Mouse (Mus musculus) liver, embryonic 16.5 days (tissue): ENCODE measurements at regions not wholly inside any gene's neighbourhood (a gene's known extent, or its start where the extent isn't known, plus 50 kb on each side); places are given as distances from the start of the nearest gene placed in this dataset.
"Not testable (repeated sequence)": the region's sequence is repeated elsewhere in the genome, so short reads cannot be mapped to it uniquely, and the experiment has no call there.

Experiments
- ATAC-seq: fragments of 200-750 bp; cut with Nextera tagmentation; 2 replicates; pipeline ENCODE4 v1.8.0; 2017; ENCODE audit warnings: low read depth, mild to moderate bottlenecking, moderate number of reproducible peaks, moderate library complexity
- H3K27ac ChIP-seq: fragments of 300-500 bp; sonication (generic); 2 replicates; pipeline ENCODE4 v1.5.1; 2014; ENCODE audit warnings: mild to moderate bottlenecking, low read length
- H3K27me3 ChIP-seq: fragments of 300-500 bp; sonication (generic); 2 replicates; pipeline ENCODE4 v1.6.1; 2014; ENCODE audit warnings: low read depth, low read length, mixed read lengths; ENCODE audit not compliant: control insufficient read depth, insufficient read depth
- H3K36me3 ChIP-seq: fragments of 300-500 bp; sonication (generic); 2 replicates; pipeline ENCODE4 v1.6.1; 2014; ENCODE audit warnings: mild to moderate bottlenecking; ENCODE audit not compliant: control insufficient read depth, insufficient read depth
- H3K4me1 ChIP-seq: fragments of 300-500 bp; sonication (generic); 2 replicates; pipeline ENCODE4 v1.6.1; 2014; ENCODE audit warnings: low read depth, low read length, mixed read lengths; ENCODE audit not compliant: control insufficient read depth
- H3K4me2 ChIP-seq: fragments of 300-500 bp; sonication (generic); 2 replicates; pipeline ENCODE4 v1.6.1; 2014; ENCODE audit warnings: low read depth, low read length, mixed read lengths
- H3K4me3 ChIP-seq: fragments of 300-500 bp; sonication (generic); 2 replicates; pipeline ENCODE4 v1.5.1; 2014; ENCODE audit warnings: low read depth, mild to moderate bottlenecking, low read length
- H3K9ac ChIP-seq: fragments of 300-500 bp; sonication (generic); 2 replicates; pipeline ENCODE4 v1.6.1; 2014; ENCODE audit warnings: low read depth, low read length
- H3K9me3 ChIP-seq: fragments of 300-500 bp; sonication (generic); replicated peaks from 2 replicates; pipeline ENCODE4 v1.6.1; 2016; ENCODE audit warnings: low read length; ENCODE audit not compliant: control insufficient read depth
- WGBS: fragments of 180-500 bp; shearing (Covaris S2); extraction: QIAGEN DNeasy Blood & Tissue Kit; methylation state at CpG from one replicate; pipeline ENCODE4 v1.1.7; 2014; ENCODE audit not compliant: insufficient replicate concordance; 5-methylcytosine and 5-hydroxymethylcytosine counted together

- no peak overlapping the region for H3K9ac ChIP-seq
- no peaks in the 10 kb centered on the region for H3K36me3 ChIP-seq
- ATAC-seq = no peak
- no peak overlapping the region for H3K4me2 ChIP-seq
- no peak overlapping the region for H3K4me3 ChIP-seq
- WGBS = 41% methylated on average over 3 of the region's 3 CpGs
- no peaks in the 10 kb centered on the region for H3K27me3 ChIP-seq
- H3K9me3 ChIP-seq = no peaks in the 10 kb centered on the region
- H3K27ac ChIP-seq = no peak overlapping the region
- H3K4me1 ChIP-seq = no peaks in the 10 kb centered on the region
Observed at GRCm38 (mm10) chr9:31644106-31644505, 179.8 kb upstream of the Tmem45b start.

- no peaks in the 10 kb centered on the region for H3K27me3 ChIP-seq
- no peak overlapping the region for H3K27ac ChIP-seq
- no peak for ATAC-seq
- H3K9ac ChIP-seq = no peak overlapping the region
- no peak overlapping the region for H3K4me3 ChIP-seq
- H3K36me3 ChIP-seq = no peaks in the 10 kb centered on the region
- no peaks in the 10 kb centered on the region for H3K4me1 ChIP-seq
- H3K9me3 ChIP-seq = no peaks in the 10 kb centered on the region
- no peak overlapping the region for H3K4me2 ChIP-seq
- WGBS = 50% methylated on average over 4 of the region's 4 CpGs
Observed at GRCm38 (mm10) chr9:31642169-31642568, 177.9 kb upstream of the Tmem45b start.

GRCm38 (mm10) chr9:31628291-31628690, 164.0 kb upstream of the Tmem45b start:
- 65% methylated on average over 6 of the region's 6 CpGs for WGBS
- H3K36me3 ChIP-seq = no peaks in the 10 kb centered on the region
- ATAC-seq = no peak
- no peak overlapping the region for H3K4me3 ChIP-seq
- no peak overlapping the region for H3K9ac ChIP-seq
- no peak overlapping the region for H3K4me2 ChIP-seq
- H3K27ac ChIP-seq = no peak overlapping the region
- H3K4me1 ChIP-seq = no peaks in the 10 kb centered on the region
- H3K27me3 ChIP-seq = no peaks in the 10 kb centered on the region
- no peaks in the 10 kb centered on the region for H3K9me3 ChIP-seq

GRCm38 (mm10) chr9:31621553-31621952, 157.3 kb upstream of the Tmem45b start:
- not testable (repeated sequence) for H3K4me1 ChIP-seq, H3K27ac ChIP-seq, H3K9me3 ChIP-seq, ATAC-seq, H3K4me3 ChIP-seq, H3K4me2 ChIP-seq, H3K9ac ChIP-seq, H3K36me3 ChIP-seq, H3K27me3 ChIP-seq
- WGBS = 69% methylated on average over 7 of the region's 7 CpGs

- Histone ChIP-seq H3K27ac (no peak overlapping the region), H3K4me2 (no peak overlapping the region), H3K9ac (no peak overlapping the region), H3K4me3 (no peak overlapping the region), H3K4me1 (no peaks in the 10 kb centered on the region), H3K27me3 (no peaks in the 10 kb centered on the region), H3K36me3 (no peaks in the 10 kb centered on the region), H3K9me3 (no peaks in the 10 kb centered on the region)
- 46% methylated on average over 6 of the region's 6 CpGs for WGBS
- ATAC-seq = no peak
Observed at GRCm38 (mm10) chr9:31619344-31619743, 155.1 kb upstream of the Tmem45b start.

- H3K4me3 ChIP-seq = no peak overlapping the region
- ATAC-seq = no peak
- no peak overlapping the region for H3K4me2 ChIP-seq
- H3K4me1 ChIP-seq = no peaks in the 10 kb centered on the region
- H3K9me3 ChIP-seq = no peaks in the 10 kb centered on the region
- WGBS = 53% methylated on average over 13 of the region's 13 CpGs
- no peaks in the 10 kb centered on the region for H3K36me3 ChIP-seq
- no peak overlapping the region for H3K27ac ChIP-seq
- no peak overlapping the region for H3K9ac ChIP-seq
- H3K27me3 ChIP-seq = no peaks in the 10 kb centered on the region
Observed at GRCm38 (mm10) chr9:31614250-31614945, 150.1 kb upstream of the Tmem45b start.

GRCm38 (mm10) chr9:31611036-31611695, 146.9 kb upstream of the Tmem45b start:
- no peak overlapping the region for H3K4me3 ChIP-seq
- ATAC-seq = no peak
- H3K4me1 ChIP-seq = no peaks in the 10 kb centered on the region
- 58% methylated on average over 8 of the region's 8 CpGs for WGBS
- H3K4me2 ChIP-seq = no peak overlapping the region
- H3K9me3 ChIP-seq = no peaks in the 10 kb centered on the region
- H3K27ac ChIP-seq = no peak overlapping the region
- no peaks in the 10 kb centered on the region for H3K27me3 ChIP-seq
- H3K9ac ChIP-seq = no peak overlapping the region
- H3K36me3 ChIP-seq = no peaks in the 10 kb centered on the region

GRCm38 (mm10) chr9:31610631-31611030, 146.4 kb upstream of the Tmem45b start:
- no peak for ATAC-seq

GRCm38 (mm10) chr9:31610212-31610611, 145.9 kb upstream of the Tmem45b start:
- ATAC-seq = no peak
- no peaks in the 10 kb centered on the region for H3K9me3 ChIP-seq

More at GRCm38 (mm10) chr9:31610631-31611030, 146.4 kb upstream of the Tmem45b start:
- Histone ChIP-seq H3K4me3 (no peak overlapping the region), H3K4me2 (no peak overlapping the region), H3K4me1 (no peaks in the 10 kb centered on the region), H3K27ac (no peak overlapping the region), H3K9me3 (no peaks in the 10 kb centered on the region), H3K36me3 (no peaks in the 10 kb centered on the region), H3K27me3 (no peaks in the 10 kb centered on the region), H3K9ac (no peak overlapping the region)
- WGBS = 30% methylated on average over 4 of the region's 4 CpGs

More at GRCm38 (mm10) chr9:31610212-31610611, 145.9 kb upstream of the Tmem45b start:
- no peak overlapping the region for H3K4me3 ChIP-seq
- 37% methylated on average over 1 of the region's 1 CpGs for WGBS
- H3K4me2 ChIP-seq = no peak overlapping the region
- no peaks in the 10 kb centered on the region for H3K4me1 ChIP-seq
- H3K27ac ChIP-seq = no peak overlapping the region
- no peaks in the 10 kb centered on the region for H3K27me3 ChIP-seq
- no peak overlapping the region for H3K9ac ChIP-seq
- no peaks in the 10 kb centered on the region for H3K36me3 ChIP-seq
